Mouse (Mus musculus): ENCODE measurements around the gene Speer4d. TPM values are rescaled to one million over a fixed set of nuclear protein-coding genes. Genes with fewer than 3 reads are reported as not detected.
"Not testable (repeated sequence)": the region's sequence is repeated elsewhere in the genome, so short reads cannot be mapped to it uniquely, and the experiment has no call there.

Speer4d gene
- polyA plus RNA-seq, 1 experiment from 2014 or later = not detected

DNA sequence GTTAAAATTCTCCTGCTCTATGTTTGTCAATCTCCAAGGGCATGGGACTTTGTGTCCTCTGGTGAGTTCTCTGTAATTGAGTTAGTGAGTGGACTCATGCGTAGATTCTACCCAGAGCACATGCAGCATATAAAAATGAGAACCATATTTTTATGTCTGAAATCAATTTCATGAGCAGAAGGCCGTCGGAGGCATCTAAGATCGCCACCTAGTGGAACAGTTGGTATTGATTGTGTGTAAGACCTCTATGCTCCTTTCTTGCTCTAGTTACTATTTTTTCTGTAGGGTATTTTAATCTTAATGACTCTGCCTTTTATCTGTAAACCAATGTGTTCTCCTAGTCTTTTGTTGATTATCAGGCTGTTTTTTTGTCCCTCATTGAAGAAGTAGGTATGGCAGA, 18.5 kb upstream of the Speer4d start:
- not testable (repeated sequence) for H3K27me3 ChIP-seq (ENCODE audit: insufficient read depth, low read length); H3K36me3 ChIP-seq (ENCODE audit: insufficient read depth, low read length); ATAC-seq (replicated peaks; ENCODE audit: low FRiP score, low read depth); H3K4me3 ChIP-seq (replicated peaks; ENCODE audit: low read depth, low read length); DNase-seq (ENCODE audit: low spot score); H3K4me1 ChIP-seq (replicated peaks; ENCODE audit: insufficient read depth, low read length); H3K4me2 ChIP-seq (ENCODE audit: low read length); H3K27ac ChIP-seq; H3K9me3 ChIP-seq (replicated peaks; ENCODE audit: low read length); H3K9ac ChIP-seq (ENCODE audit: low read depth, low read length)
- 41% methylated on average over 4 of the region's 4 CpGs for WGBS
- peak; percentile 39; the same call in 1 of the 2 replicates for TF ChIP-seq CTCF (IDR thresholded peaks at IDR 0.05; ENCODE audit: low read depth)

DNA sequence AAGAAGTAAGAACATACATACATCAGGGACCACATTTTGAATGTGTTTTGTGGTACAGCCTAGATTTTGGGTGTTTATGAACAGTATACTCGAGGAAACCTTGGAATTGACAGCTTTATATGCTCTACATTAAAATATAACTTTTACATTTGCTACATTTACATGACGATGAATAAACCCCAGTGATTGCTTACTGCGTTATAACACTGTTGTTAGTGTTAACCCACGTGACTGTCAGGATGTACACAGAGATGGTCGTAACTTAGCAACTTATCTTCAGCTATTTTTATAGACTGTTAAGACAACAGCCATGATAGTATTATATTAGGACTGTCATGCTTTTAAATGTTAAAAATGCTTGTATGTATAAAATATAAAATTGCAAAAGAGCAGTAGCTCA, 17.4 kb upstream of the Speer4d start:
- H3K4me3 ChIP-seq (replicated peaks; ENCODE audit: low read depth, low read length); H3K27me3 ChIP-seq (ENCODE audit: insufficient read depth, low read length); H3K36me3 ChIP-seq (ENCODE audit: insufficient read depth, low read length); H3K27ac ChIP-seq; DNase-seq (ENCODE audit: low spot score); H3K4me2 ChIP-seq (ENCODE audit: low read length); H3K4me1 ChIP-seq (replicated peaks; ENCODE audit: insufficient read depth, low read length); H3K9me3 ChIP-seq (replicated peaks; ENCODE audit: low read length); H3K9ac ChIP-seq (ENCODE audit: low read depth, low read length): not testable (repeated sequence)
- 59% methylated on average over 5 of the region's 5 CpGs for WGBS
- ATAC-seq (replicated peaks; ENCODE audit: low FRiP score, low read depth) = peak; percentile 57

DNA sequence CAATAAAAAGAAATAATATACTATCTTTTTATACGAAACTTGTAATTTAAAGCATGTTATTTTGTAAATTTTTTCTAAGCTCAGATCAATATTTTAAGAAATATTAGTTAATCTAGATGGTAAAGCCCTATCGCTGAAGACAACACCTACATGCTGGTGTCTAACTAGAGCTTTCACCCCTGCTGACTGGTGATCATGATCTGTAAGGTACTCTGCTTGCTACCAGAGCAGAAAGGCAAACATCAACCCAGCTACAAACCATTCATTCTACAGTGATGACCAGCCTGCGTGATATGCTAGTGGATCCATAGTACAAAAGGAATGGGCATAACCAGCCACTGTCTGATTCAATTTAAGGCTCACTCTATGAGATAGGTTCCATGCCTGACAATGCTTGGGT, 16.9 kb upstream of the Speer4d start:
- H3K4me2 ChIP-seq (ENCODE audit: low read length); H3K27ac ChIP-seq; H3K9ac ChIP-seq (ENCODE audit: low read depth, low read length); H3K9me3 ChIP-seq (replicated peaks; ENCODE audit: low read length); H3K4me1 ChIP-seq (replicated peaks; ENCODE audit: insufficient read depth, low read length); DNase-seq (ENCODE audit: low spot score); H3K36me3 ChIP-seq (ENCODE audit: insufficient read depth, low read length); H3K4me3 ChIP-seq (replicated peaks; ENCODE audit: low read depth, low read length); H3K27me3 ChIP-seq (ENCODE audit: insufficient read depth, low read length): not testable (repeated sequence)
- 72% methylated on average over 3 of the region's 3 CpGs for WGBS
- ATAC-seq (replicated peaks; ENCODE audit: low FRiP score, low read depth) = 0 out of 2 replicates have a peak, but pooled peaks have one; percentile 36

DNA sequence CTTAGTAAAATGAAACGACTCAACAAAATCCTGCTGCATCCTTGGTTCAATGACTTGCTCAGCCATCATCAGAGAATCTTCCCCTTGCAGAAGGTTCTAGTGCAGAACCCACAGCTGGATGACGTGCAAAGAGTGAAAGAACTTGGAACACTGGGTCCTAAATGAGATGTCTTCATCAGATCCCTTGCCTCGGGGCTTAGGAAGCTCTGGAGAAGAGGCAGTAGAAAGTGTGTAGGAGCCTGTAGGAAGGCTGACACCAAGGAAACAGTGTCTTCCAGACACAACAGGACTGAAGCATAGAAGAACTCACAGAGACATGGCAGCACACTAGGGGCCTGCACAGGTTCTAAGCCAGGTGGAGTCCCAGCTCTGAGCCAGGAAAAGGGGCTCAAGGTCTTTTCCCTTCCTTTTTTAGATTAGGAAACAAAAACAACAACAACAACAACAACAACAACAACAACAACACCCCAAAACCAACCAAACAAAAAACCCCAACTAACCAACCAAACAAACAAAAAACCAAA, 16.4 kb upstream of the Speer4d start:
- H3K4me1 ChIP-seq (replicated peaks; ENCODE audit: insufficient read depth, low read length); H3K27ac ChIP-seq; DNase-seq (ENCODE audit: low spot score); H3K9ac ChIP-seq (ENCODE audit: low read depth, low read length); H3K4me3 ChIP-seq (replicated peaks; ENCODE audit: low read depth, low read length); H3K9me3 ChIP-seq (replicated peaks; ENCODE audit: low read length); ATAC-seq (replicated peaks; ENCODE audit: low FRiP score, low read depth); H3K36me3 ChIP-seq (ENCODE audit: insufficient read depth, low read length); H3K4me2 ChIP-seq (ENCODE audit: low read length); H3K27me3 ChIP-seq (ENCODE audit: insufficient read depth, low read length): not testable (repeated sequence)
- 52% methylated on average over 3 of the region's 3 CpGs for WGBS

DNA sequence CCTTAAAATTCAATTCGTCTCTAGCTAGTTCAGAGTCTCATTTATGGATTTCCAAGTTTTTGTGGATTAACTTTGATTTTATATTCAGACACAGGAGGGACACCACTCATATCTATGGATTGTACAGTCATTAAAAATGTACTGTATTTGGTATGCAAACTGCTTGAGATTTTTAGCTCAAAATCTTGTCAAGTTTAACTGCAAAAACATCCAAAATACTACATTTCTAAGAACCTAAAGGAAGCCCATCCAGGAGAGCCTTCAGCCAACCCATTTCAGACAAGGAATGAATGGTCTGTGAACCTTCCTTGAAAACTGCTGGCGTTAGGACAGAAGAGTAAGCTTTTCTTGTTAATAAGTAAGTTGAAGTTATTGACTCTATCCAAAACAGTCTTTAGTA, 15.9 kb upstream of the Speer4d start:
- 50% methylated on average over 2 of the region's 2 CpGs for WGBS

DNA sequence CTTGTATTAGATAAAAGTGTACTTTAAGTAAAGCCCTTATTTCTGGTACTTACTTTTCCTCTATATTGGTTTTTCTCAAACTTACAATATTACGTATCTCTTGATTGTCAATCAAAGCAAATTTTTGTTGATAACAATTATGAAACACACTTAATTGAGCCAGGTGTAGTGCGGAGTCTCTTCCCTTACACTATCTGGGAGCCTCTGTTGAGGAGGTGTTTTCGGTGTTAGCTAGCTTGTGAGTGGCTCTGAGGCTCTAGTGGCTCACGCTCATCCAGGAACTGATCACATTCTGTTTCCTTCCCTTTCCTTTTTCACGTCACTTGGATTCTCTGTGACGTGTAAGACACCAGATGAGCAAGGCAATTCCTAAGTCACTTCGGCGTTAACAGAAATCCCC, 15.3 kb upstream of the Speer4d start:
- not testable (repeated sequence) for H3K4me3 ChIP-seq (replicated peaks; ENCODE audit: low read depth, low read length); H3K4me1 ChIP-seq (replicated peaks; ENCODE audit: insufficient read depth, low read length); H3K27ac ChIP-seq; DNase-seq (ENCODE audit: low spot score); H3K27me3 ChIP-seq (ENCODE audit: insufficient read depth, low read length); H3K4me2 ChIP-seq (ENCODE audit: low read length); H3K36me3 ChIP-seq (ENCODE audit: insufficient read depth, low read length); H3K9me3 ChIP-seq (replicated peaks; ENCODE audit: low read length); H3K9ac ChIP-seq (ENCODE audit: low read depth, low read length)
- 0 out of 2 replicates have a peak, but pooled peaks have one; percentile 49 for ATAC-seq (replicated peaks; ENCODE audit: low FRiP score, low read depth)
- WGBS = 75% methylated on average over 8 of the region's 8 CpGs

More for the DNA sequence above, 15.9 kb upstream of the Speer4d start:
- H3K4me2 ChIP-seq (ENCODE audit: low read length); H3K27me3 ChIP-seq (ENCODE audit: insufficient read depth, low read length); H3K27ac ChIP-seq; H3K4me1 ChIP-seq (replicated peaks; ENCODE audit: insufficient read depth, low read length); H3K9me3 ChIP-seq (replicated peaks; ENCODE audit: low read length); H3K9ac ChIP-seq (ENCODE audit: low read depth, low read length); H3K4me3 ChIP-seq (replicated peaks; ENCODE audit: low read depth, low read length); H3K36me3 ChIP-seq (ENCODE audit: insufficient read depth, low read length); ATAC-seq (replicated peaks; ENCODE audit: low FRiP score, low read depth); DNase-seq (ENCODE audit: low spot score): not testable (repeated sequence)

DNA sequence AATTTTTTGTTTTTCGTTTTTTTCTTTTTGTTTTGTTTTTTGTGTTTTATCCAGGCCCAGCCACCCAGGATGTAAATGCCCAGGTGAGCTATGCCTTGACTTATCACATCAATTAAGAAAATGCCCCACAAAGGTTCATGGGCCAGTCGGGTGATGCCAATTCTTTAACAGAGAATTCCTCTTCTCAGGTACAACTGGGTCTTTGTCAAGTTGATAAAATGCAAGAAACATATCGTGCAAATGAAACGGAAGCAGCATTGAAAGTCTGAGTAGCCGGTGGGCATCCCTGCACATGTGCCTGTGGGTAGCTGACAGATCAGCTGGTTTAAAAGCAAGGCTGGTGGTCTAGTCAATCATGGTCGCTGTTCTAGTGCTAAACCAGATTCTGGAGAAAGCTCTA, 12.2 kb upstream of the Speer4d start:
- not testable (repeated sequence) for H3K27ac ChIP-seq; H3K9me3 ChIP-seq (replicated peaks; ENCODE audit: low read length); H3K27me3 ChIP-seq (ENCODE audit: insufficient read depth, low read length); H3K9ac ChIP-seq (ENCODE audit: low read depth, low read length); H3K36me3 ChIP-seq (ENCODE audit: insufficient read depth, low read length); H3K4me2 ChIP-seq (ENCODE audit: low read length); DNase-seq (ENCODE audit: low spot score); H3K4me1 ChIP-seq (replicated peaks; ENCODE audit: insufficient read depth, low read length); H3K4me3 ChIP-seq (replicated peaks; ENCODE audit: low read depth, low read length)
- WGBS = 71% methylated on average over 5 of the region's 6 CpGs
- peak; percentile 49; the same call in 1 of the 2 replicates for ATAC-seq (replicated peaks; ENCODE audit: low FRiP score, low read depth)

Data from kidney, postnatal 0 days (tissue).